Mouse (Mus musculus): ENCODE measurements around the gene Hells. TPM values are rescaled to one million over a fixed set of nuclear protein-coding genes. Genes with fewer than 3 reads are reported as not detected.

Hells gene
- polyA plus RNA-seq, 1 experiment from 2014 or later = 24.7 TPM

DNA sequence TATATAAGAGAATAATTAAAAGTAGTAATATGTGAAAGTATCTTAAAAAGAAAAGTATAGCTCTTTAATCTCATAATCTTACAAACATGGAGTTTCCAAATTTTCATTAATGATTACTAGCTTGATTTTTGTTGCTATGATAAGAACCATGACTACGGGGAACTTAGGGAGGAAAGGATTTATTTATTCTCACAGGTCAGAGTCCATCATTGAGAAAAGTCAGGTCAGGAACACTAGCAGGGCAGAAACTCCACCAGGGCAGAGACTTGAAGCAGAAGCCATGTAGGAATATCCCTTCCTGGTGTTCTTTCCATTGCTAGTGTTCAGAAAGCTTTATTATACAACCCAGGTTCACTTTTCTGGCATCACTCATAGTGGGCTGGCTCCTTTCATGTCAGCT, 68.0 kb downstream of the Hells start:
- no peak overlapping the region for H3K4me2 ChIP-seq (ENCODE audit: low read depth, low read length)
- no peaks in the 10 kb centered on the region for H3K4me1 ChIP-seq (ENCODE audit: control insufficient read depth, insufficient read depth, low read length)
- 75% methylated on average over 1 of the region's 1 CpGs for WGBS
- no peak overlapping the region for H3K9ac ChIP-seq (ENCODE audit: low read length)
- H3K4me3 ChIP-seq (ENCODE audit: low read length) = no peak overlapping the region
- no peaks in the 10 kb centered on the region for H3K27me3 ChIP-seq (ENCODE audit: control insufficient read depth, insufficient read depth, low read length)
- H3K36me3 ChIP-seq (ENCODE audit: control insufficient read depth, insufficient read depth) = no peaks in the 10 kb centered on the region
- ATAC-seq (replicated peaks; ENCODE audit: extremely low read depth, insufficient read depth, low FRiP score) = no peak
- H3K9me3 ChIP-seq (replicated peaks; ENCODE audit: control insufficient read depth, low read length) = no peaks in the 10 kb centered on the region
- no peak overlapping the region for H3K27ac ChIP-seq (ENCODE audit: low read length)

DNA sequence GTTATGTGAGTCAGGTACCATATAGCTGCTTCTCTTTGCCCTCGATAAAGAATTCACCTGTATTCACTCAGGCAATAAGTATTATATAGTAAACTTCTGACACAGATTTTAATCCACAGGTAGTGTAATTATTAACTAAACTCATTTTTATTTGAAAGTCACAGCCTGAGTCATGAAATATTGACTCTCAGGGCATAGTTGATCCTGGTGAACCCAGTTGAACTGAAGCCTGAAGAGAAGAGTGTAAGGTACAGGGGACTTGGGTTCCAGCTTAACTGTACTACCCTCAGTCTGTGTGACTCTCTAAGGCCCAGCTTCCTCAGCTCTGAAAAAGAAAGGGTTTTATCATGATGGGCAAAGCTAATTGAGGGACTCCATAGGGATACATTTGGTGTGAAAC, 74.4 kb downstream of the Hells start:
- 78% methylated on average over 1 of the region's 1 CpGs for WGBS

DNA sequence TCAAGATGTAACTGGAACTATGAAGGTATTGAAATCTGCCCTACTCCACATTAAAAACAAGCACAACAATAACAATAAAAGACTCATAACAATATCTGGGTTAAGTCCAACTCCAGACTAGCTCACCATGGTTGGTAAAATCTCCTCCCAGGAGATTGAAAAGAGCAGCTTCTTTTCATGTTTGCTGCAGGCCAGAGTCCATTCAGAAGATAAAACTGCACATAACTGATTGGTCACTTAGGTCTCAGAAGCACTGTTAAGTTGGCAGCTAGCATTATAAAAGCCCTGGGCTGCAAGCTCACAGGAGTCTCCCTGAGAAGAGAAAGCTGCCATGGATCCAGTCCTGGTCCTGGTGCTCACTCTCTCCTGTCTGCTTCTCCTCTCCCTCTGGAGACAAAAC, 76.0 kb downstream of the Hells start, which contains the start of gene Cyp2c55:
Cyp2c55 (plus strand) TSS at position 305 of the 400 bp plus-strand sequence.
- H3K4me1 ChIP-seq (ENCODE audit: control insufficient read depth, insufficient read depth, low read length) = no peaks in the 10 kb centered on the region

More for the DNA sequence above, 74.4 kb downstream of the Hells start:
- no peak for ATAC-seq (replicated peaks; ENCODE audit: extremely low read depth, insufficient read depth, low FRiP score)
- H3K4me2 ChIP-seq (ENCODE audit: low read depth, low read length) = no peak overlapping the region
- no peak overlapping the region for H3K9ac ChIP-seq (ENCODE audit: low read length)
- H3K4me3 ChIP-seq (ENCODE audit: low read length) = no peak overlapping the region
- H3K9me3 ChIP-seq (replicated peaks; ENCODE audit: control insufficient read depth, low read length) = no peaks in the 10 kb centered on the region
- H3K4me1 ChIP-seq (ENCODE audit: control insufficient read depth, insufficient read depth, low read length) = no peaks in the 10 kb centered on the region
- no peaks in the 10 kb centered on the region for H3K36me3 ChIP-seq (ENCODE audit: control insufficient read depth, insufficient read depth)
- H3K27me3 ChIP-seq (ENCODE audit: control insufficient read depth, insufficient read depth, low read length) = no peaks in the 10 kb centered on the region
- H3K27ac ChIP-seq (ENCODE audit: low read length) = no peak overlapping the region

More for the DNA sequence above, 76.0 kb downstream of the Hells start, which contains the start of gene Cyp2c55:
- H3K36me3 ChIP-seq (ENCODE audit: control insufficient read depth, insufficient read depth) = no peaks in the 10 kb centered on the region
- H3K4me3 ChIP-seq (ENCODE audit: low read length) = no peak within 1 kb of the TSS
- H3K27ac ChIP-seq (ENCODE audit: low read length) = no peak within 1 kb of the TSS
- no peak within 1 kb of the TSS for H3K4me2 ChIP-seq (ENCODE audit: low read depth, low read length)
- no peak within 1 kb of the TSS for H3K9ac ChIP-seq (ENCODE audit: low read length)
- no peaks in the 10 kb centered on the region for H3K27me3 ChIP-seq (ENCODE audit: control insufficient read depth, insufficient read depth, low read length)
- ATAC-seq (replicated peaks; ENCODE audit: extremely low read depth, insufficient read depth, low FRiP score) = no peak
- H3K9me3 ChIP-seq (replicated peaks; ENCODE audit: control insufficient read depth, low read length) = no peaks in the 10 kb centered on the region

Small RNAs within 50 kb of the gene (microRNA-seq; reads per million reads assigned to microRNA genes)
- not detected for gene Gm23800

Other genes with a start within 250 kb of the Hells start
- gene Noc3l, start 111.7 kb upstream of the Hells start, polyA plus RNA-seq (2015; fragmentation: Nextera tagmentation; extraction: Ambion mirVana) = 3.6 and 4.3 TPM in 2 replicates
- gene Tbc1d12, start 94.3 kb upstream of the Hells start, polyA plus RNA-seq (2015; fragmentation: Nextera tagmentation; extraction: Ambion mirVana) = 1.3 TPM in 2 replicates
- gene Cyp2c55, start 76.1 kb downstream of the Hells start, polyA plus RNA-seq (2015; fragmentation: Nextera tagmentation; extraction: Ambion mirVana) = 0.41 TPM in 1 of 2 replicates, not detected in the other
- 0.07 TPM in 1 of 2 replicates, not detected in the other for gene Cyp2c65, start 130.1 kb downstream of the Hells start, polyA plus RNA-seq (2015; fragmentation: Nextera tagmentation; extraction: Ambion mirVana)
- gene Cyp2c66, start 183.0 kb downstream of the Hells start, polyA plus RNA-seq (2015; fragmentation: Nextera tagmentation; extraction: Ambion mirVana) = not detected in 2 replicates

Data from heart, embryonic 16.5 days (tissue).